Mouse (Mus musculus) midbrain, postnatal 0 days (tissue): ENCODE measurements around the gene 4930519P11Rik. TPM values are rescaled to one million over a fixed set of nuclear protein-coding genes. Genes with fewer than 3 reads are reported as not detected.

ENCODE experiments used
- ATAC-seq: fragments of 200-750 bp; cut with Nextera tagmentation; 2 replicates; pipeline ENCODE4 v1.8.0; 2017; ENCODE audit warnings: moderate number of reproducible peaks, mild to moderate bottlenecking, moderate TSS enrichment, moderate library complexity; ENCODE audit not compliant: low FRiP score
- DNase-seq: peaks from one replicate; pipeline ENCODE4 v3.0.0-alpha.2; 2015; ENCODE audit warnings: low spot score
- H3K27ac ChIP-seq: fragments of 300-500 bp; sonication (generic); 2 replicates; pipeline ENCODE4 v1.5.1; 2014; ENCODE audit warnings: low read depth, mild to moderate bottlenecking, low read length, mixed read lengths
- H3K27me3 ChIP-seq: fragments of 300-500 bp; sonication (generic); 2 replicates; pipeline ENCODE4 v1.6.1; 2014; ENCODE audit warnings: low read length, control low read depth, mixed read lengths; ENCODE audit not compliant: insufficient read depth
- H3K36me3 ChIP-seq: fragments of 300-500 bp; sonication (generic); 2 replicates; pipeline ENCODE4 v1.6.1; 2014; ENCODE audit warnings: low read length, control low read depth, mixed read lengths; ENCODE audit not compliant: insufficient read depth
- H3K4me1 ChIP-seq: fragments of 300-500 bp; sonication (generic); 2 replicates; pipeline ENCODE4 v1.6.1; 2014; ENCODE audit warnings: mild to moderate bottlenecking, control low read depth, antibody characterized with exemption, low read length, mixed read lengths; ENCODE audit not compliant: insufficient read depth
- H3K4me2 ChIP-seq: fragments of 300-500 bp; sonication (generic); 2 replicates; pipeline ENCODE4 v1.6.1; 2014; ENCODE audit warnings: low read depth, mild to moderate bottlenecking, low read length, mixed read lengths; ENCODE audit not compliant: poor library complexity, severe bottlenecking
- H3K4me3 ChIP-seq: fragments of 300-500 bp; sonication (generic); 2 replicates; pipeline ENCODE4 v1.5.1; 2014; ENCODE audit warnings: low read depth, mild to moderate bottlenecking, low read length, moderate library complexity
- H3K9ac ChIP-seq: fragments of 300-500 bp; sonication (generic); replicated peaks from 2 replicates; pipeline ENCODE4 v1.6.1; 2014; ENCODE audit warnings: mild to moderate bottlenecking, low read length, moderate library complexity, mixed read lengths; ENCODE audit not compliant: poor library complexity, severe bottlenecking
- H3K9me3 ChIP-seq: fragments of 300-500 bp; sonication (generic); 2 replicates; pipeline ENCODE4 v1.6.1; 2016; ENCODE audit warnings: low read length, control low read depth
- CTCF ChIP-seq: IDR thresholded peaks from 2 replicates; pipeline ENCODE4 v1.5.1; 2016; ENCODE audit warnings: antibody characterized with exemption, mild to moderate bottlenecking
- WGBS: fragments of 180-500 bp; shearing (Covaris S2); extraction: QIAGEN DNeasy Blood & Tissue Kit; methylation state at CpG from one replicate; pipeline ENCODE4 v1.1.7; 2014; 5-methylcytosine and 5-hydroxymethylcytosine counted together
- polyA plus RNA-seq: library from polyadenylated mRNA; unstranded; fragments of >200 nt; fragmentation: Nextera tagmentation; extraction: Ambion mirVana; gene quantifications from 2 replicates; pipeline ENCODE4 v1.2.1, GENCODE M21; 2015
- total RNA-seq: library from RNA; depleted of rRNA; stranded (reverse); fragments of >200 nt; gene quantifications from 2 replicates; pipeline ENCODE4 v1.2.3, GENCODE M21; 2014; rRNA removed

4930519P11Rik gene
- total and polyA plus RNA-seq, 2 experiments from 2014 or later: 0.35 TPM; not detected in 1

GRCm38 (mm10) chr2:154563612-154564170, 49.5 kb downstream of the 4930519P11Rik start:
- TF ChIP-seq CTCF: no peak
- H3K36me3 ChIP-seq: no peaks in the 10 kb centered on the region
- no peak for ATAC-seq
- H3K9me3 ChIP-seq: no peaks in the 10 kb centered on the region
- H3K4me3 ChIP-seq: no peak overlapping the region
- H3K27me3 ChIP-seq: no peaks in the 10 kb centered on the region
- peaks cover 3% of the 10 kb centered on the region; the same call in 1 of the 2 replicates for H3K4me1 ChIP-seq
- DNase-seq: no peak
- no peak overlapping the region for H3K27ac ChIP-seq
- no peak overlapping the region for H3K4me2 ChIP-seq
- H3K9ac ChIP-seq: no peak overlapping the region
- 93% methylated on average over 22 of the region's 22 CpGs for WGBS

Other genes starting within 250 kb of the 4930519P11Rik start
- gene Cdk5rap1, start 240.4 kb downstream of the 4930519P11Rik start, total RNA-seq: 10.8 and 12.4 TPM in 2 replicates
- 5.4 and 6.2 TPM in 2 replicates for gene Cdk5rap1, start 240.4 kb downstream of the 4930519P11Rik start, polyA plus RNA-seq
- 28.0 and 32.0 TPM in 2 replicates for gene Snta1, start 205.3 kb downstream of the 4930519P11Rik start, total RNA-seq
- gene Snta1, start 205.3 kb downstream of the 4930519P11Rik start, polyA plus RNA-seq: 15.4 and 15.8 TPM in 2 replicates
- gene Cbfa2t2, start 177.0 kb downstream of the 4930519P11Rik start, total RNA-seq: 53.2 and 57.8 TPM in 2 replicates
- 30.0 and 31.3 TPM in 2 replicates for gene Cbfa2t2, start 177.0 kb downstream of the 4930519P11Rik start, polyA plus RNA-seq
- 1.6 and 2.5 TPM in 2 replicates for gene 1700003F12Rik, start 66.4 kb downstream of the 4930519P11Rik start, total RNA-seq
- gene 1700003F12Rik, start 66.4 kb downstream of the 4930519P11Rik start, polyA plus RNA-seq: 4.0 and 5.3 TPM in 2 replicates
- not detected in 2 replicates for gene Actl10, start 61.7 kb downstream of the 4930519P11Rik start, total RNA-seq
- 0.11 and 0.16 TPM in 2 replicates for gene Actl10, start 61.7 kb downstream of the 4930519P11Rik start, polyA plus RNA-seq
- gene Necab3, start 54.5 kb downstream of the 4930519P11Rik start, total RNA-seq: 23.3 and 27.7 TPM in 2 replicates
- 18.1 and 18.9 TPM in 2 replicates for gene Necab3, start 54.5 kb downstream of the 4930519P11Rik start, polyA plus RNA-seq
- 2.0 and 2.3 TPM in 2 replicates for gene E2f1, start 43.5 kb downstream of the 4930519P11Rik start, total RNA-seq
- gene E2f1, start 43.5 kb downstream of the 4930519P11Rik start, polyA plus RNA-seq: 2.1 and 2.3 TPM in 2 replicates
- 16.1 and 21.6 TPM in 2 replicates for gene Pxmp4, start 9.7 kb downstream of the 4930519P11Rik start, total RNA-seq
- gene Pxmp4, start 9.7 kb downstream of the 4930519P11Rik start, polyA plus RNA-seq: 17.8 and 21.1 TPM in 2 replicates
- 7.7 and 10.4 TPM in 2 replicates for gene Zfp341, start 140 bp downstream of the 4930519P11Rik start, total RNA-seq
- 1.2 and 1.5 TPM in 2 replicates for gene Zfp341, start 140 bp downstream of the 4930519P11Rik start, polyA plus RNA-seq
- gene Chmp4b, start 38.3 kb upstream of the 4930519P11Rik start, total RNA-seq: 152 and 156 TPM in 2 replicates
- 28.1 and 31.7 TPM in 2 replicates for gene Chmp4b, start 38.3 kb upstream of the 4930519P11Rik start, polyA plus RNA-seq
- gene Gm14214, start 156.6 kb upstream of the 4930519P11Rik start, total RNA-seq: not detected in 2 replicates
- not detected in 2 replicates for gene Gm14214, start 156.6 kb upstream of the 4930519P11Rik start, polyA plus RNA-seq
- 132 and 160 TPM in 2 replicates for gene Raly, start 177.7 kb upstream of the 4930519P11Rik start, total RNA-seq
- gene Raly, start 177.7 kb upstream of the 4930519P11Rik start, polyA plus RNA-seq: 18.4 and 19.3 TPM in 2 replicates
- gene a, start 178.0 kb upstream of the 4930519P11Rik start, total RNA-seq: 5.9 TPM in 1 of 2 replicates, not detected in the other
- gene a, start 178.0 kb upstream of the 4930519P11Rik start, polyA plus RNA-seq: 1.1 and 2.3 TPM in 2 replicates